Mouse (Mus musculus) midbrain, embryonic 14.5 days (tissue): ENCODE measurements around the gene Cc2d2a. TPM values are rescaled to one million over a fixed set of nuclear protein-coding genes. Genes with fewer than 3 reads are reported as not detected.

Experiments used
- ATAC-seq: fragments of 200-750 bp; cut with Nextera tagmentation; 2 replicates; pipeline ENCODE4 v1.8.0; 2017; ENCODE audit warnings: moderate number of reproducible peaks, moderate library complexity; ENCODE audit not compliant: low FRiP score, low TSS enrichment
- DNase-seq: peaks from one replicate; pipeline ENCODE4 v3.0.0-alpha.2; 2015
- H3K27ac ChIP-seq: fragments of 300-500 bp; sonication (generic); replicated peaks from 2 replicates; pipeline ENCODE4 v1.5.1; 2014; ENCODE audit warnings: mild to moderate bottlenecking, low read depth, low read length, moderate library complexity
- H3K27me3 ChIP-seq: fragments of 300-500 bp; sonication (generic); 2 replicates; pipeline ENCODE4 v1.6.1; 2014; ENCODE audit warnings: low read length, control low read depth, mixed read lengths; ENCODE audit not compliant: control insufficient read depth, insufficient read depth
- H3K36me3 ChIP-seq: fragments of 300-500 bp; sonication (generic); 2 replicates; pipeline ENCODE4 v1.6.1; 2014; ENCODE audit warnings: low read length, control low read depth; ENCODE audit not compliant: control insufficient read depth, insufficient read depth
- H3K4me1 ChIP-seq: fragments of 300-500 bp; sonication (generic); 2 replicates; pipeline ENCODE4 v1.6.1; 2014; ENCODE audit warnings: mild to moderate bottlenecking, antibody characterized with exemption, low read length, control low read depth; ENCODE audit not compliant: control insufficient read depth, insufficient read depth
- H3K4me2 ChIP-seq: fragments of 300-500 bp; sonication (generic); 2 replicates; pipeline ENCODE4 v1.6.1; 2014; ENCODE audit warnings: mild to moderate bottlenecking, low read length, moderate library complexity
- H3K4me3 ChIP-seq: fragments of 300-500 bp; sonication (generic); replicated peaks from 2 replicates; pipeline ENCODE4 v1.5.1; 2014; ENCODE audit warnings: low read depth, low read length
- H3K9ac ChIP-seq: fragments of 300-500 bp; sonication (generic); replicated peaks from 2 replicates; pipeline ENCODE4 v1.6.1; 2014; ENCODE audit warnings: mild to moderate bottlenecking, low read length, moderate library complexity
- H3K9me3 ChIP-seq: fragments of 300-500 bp; sonication (generic); 2 replicates; pipeline ENCODE4 v1.6.1; 2016; ENCODE audit warnings: low read length, control low read depth, mixed read lengths; ENCODE audit not compliant: control insufficient read depth
- WGBS: fragments of 180-500 bp; shearing (Covaris S2); extraction: QIAGEN DNeasy Blood & Tissue Kit; methylation state at CpG from one replicate; pipeline ENCODE4 v1.1.7; 2014; 5-methylcytosine and 5-hydroxymethylcytosine counted together
- polyA plus RNA-seq: library from polyadenylated mRNA; unstranded; fragments of >200 nt; fragmentation: Nextera tagmentation; extraction: Ambion mirVana; gene quantifications from 2 replicates; pipeline ENCODE4 v1.2.1, GENCODE M21; 2014

Gene Cc2d2a
- 5.0 and 7.7 TPM in 2 replicates for polyA plus RNA-seq

GRCm38 (mm10) chr5:43661997-43662961, at the start of gene Cc2d2a:
Gene Cc2d2a (plus strand): TSS chr5:43662346.
- H3K9me3 ChIP-seq: no peaks in the 10 kb centered on the region
- H3K4me2 ChIP-seq: peak within 1 kb of the TSS; percentile 59
- peak within 1 kb of the TSS; percentile 50 for H3K9ac ChIP-seq
- DNase-seq (peak; percentile 79), ATAC-seq (peak; percentile 78)
- peak within 1 kb of the TSS; percentile 42 for H3K4me3 ChIP-seq
- no peaks in the 10 kb centered on the region for H3K36me3 ChIP-seq
- no peaks in the 10 kb centered on the region for H3K27me3 ChIP-seq
- 5% methylated on average over 19 of the region's 19 CpGs for WGBS
- H3K27ac ChIP-seq: peak within 1 kb of the TSS; percentile 87
- peaks cover 19% of the 10 kb centered on the region for H3K4me1 ChIP-seq

GRCm38 (mm10) chr5:43621575-43622299, 40.4 kb upstream of the Cc2d2a start:
- DNase-seq (peak; percentile 46), ATAC-seq (peak; percentile 57; the same call in 1 of the 2 replicates)
- H3K4me1 ChIP-seq: 0 out of 2 replicates have a peak, but pooled peaks cover 4% of the 10 kb centered on the region
- WGBS: 56% methylated on average over 7 of the region's 7 CpGs
- no peaks in the 10 kb centered on the region for H3K36me3 ChIP-seq
- no peak overlapping the region for H3K27ac ChIP-seq
- H3K9ac ChIP-seq: no peak overlapping the region
- no peak overlapping the region for H3K4me2 ChIP-seq
- no peaks in the 10 kb centered on the region for H3K27me3 ChIP-seq
- H3K4me3 ChIP-seq: no peak overlapping the region
- H3K9me3 ChIP-seq: no peaks in the 10 kb centered on the region

GRCm38 (mm10) chr5:43625407-43625806, 36.7 kb upstream of the Cc2d2a start:
- Histone ChIP-seq H3K27ac (no peak overlapping the region), H3K9ac (no peak overlapping the region), H3K4me3 (no peak overlapping the region), H3K9me3 (no peaks in the 10 kb centered on the region), H3K4me2 (no peak overlapping the region), H3K4me1 (0 out of 2 replicates have a peak, but pooled peaks cover 4% of the 10 kb centered on the region), H3K27me3 (no peaks in the 10 kb centered on the region), H3K36me3 (no peaks in the 10 kb centered on the region)
- no peak for DNase-seq
- WGBS: 87% methylated on average over 4 of the region's 4 CpGs
- no peak for ATAC-seq

GRCm38 (mm10) chr5:43634071-43634601, 28.0 kb upstream of the Cc2d2a start:
- Histone ChIP-seq H3K27me3 (no peaks in the 10 kb centered on the region), H3K36me3 (no peaks in the 10 kb centered on the region), H3K9ac (no peak overlapping the region), H3K4me3 (no peak overlapping the region), H3K4me1 (no peaks in the 10 kb centered on the region), H3K9me3 (no peaks in the 10 kb centered on the region), H3K27ac (no peak overlapping the region), H3K4me2 (no peak overlapping the region)
- DNase-seq: no peak
- ATAC-seq: peak; percentile 43; the same call in 1 of the 2 replicates
- WGBS: 89% methylated on average over 5 of the region's 5 CpGs

- H3K27ac ChIP-seq: no peak overlapping the region
- H3K4me1 ChIP-seq: no peaks in the 10 kb centered on the region
- peak; percentile 78 for DNase-seq
- H3K27me3 ChIP-seq: no peaks in the 10 kb centered on the region
- H3K9me3 ChIP-seq: no peaks in the 10 kb centered on the region
- WGBS: 29% methylated on average over 9 of the region's 9 CpGs
- no peaks in the 10 kb centered on the region for H3K36me3 ChIP-seq
- no peak overlapping the region for H3K4me2 ChIP-seq
- no peak overlapping the region for H3K9ac ChIP-seq
- peak; percentile 75; the same call in 1 of the 2 replicates for ATAC-seq
- H3K4me3 ChIP-seq: no peak overlapping the region
Observed at GRCm38 (mm10) chr5:43634602-43635081, 27.5 kb upstream of the Cc2d2a start.

GRCm38 (mm10) chr5:43645020-43645419, 17.1 kb upstream of the Cc2d2a start:
- Histone ChIP-seq H3K9me3 (no peaks in the 10 kb centered on the region), H3K27ac (no peak overlapping the region), H3K9ac (no peak overlapping the region), H3K4me2 (no peak overlapping the region), H3K36me3 (no peaks in the 10 kb centered on the region), H3K4me1 (no peaks in the 10 kb centered on the region), H3K27me3 (no peaks in the 10 kb centered on the region), H3K4me3 (no peak overlapping the region)
- DNase-seq (no peak), ATAC-seq (no peak)
- 67% methylated on average over 4 of the region's 4 CpGs for WGBS

GRCm38 (mm10) chr5:43647098-43647774, 14.9 kb upstream of the Cc2d2a start:
- ATAC-seq: no peak
- no peak for DNase-seq
- H3K27ac ChIP-seq: no peak overlapping the region
- H3K4me1 ChIP-seq: no peaks in the 10 kb centered on the region
- H3K9me3 ChIP-seq: no peaks in the 10 kb centered on the region
- no peaks in the 10 kb centered on the region for H3K27me3 ChIP-seq
- no peaks in the 10 kb centered on the region for H3K36me3 ChIP-seq
- no peak overlapping the region for H3K4me3 ChIP-seq
- WGBS: 80% methylated on average over 12 of the region's 12 CpGs
- H3K4me2 ChIP-seq: no peak overlapping the region
- no peak overlapping the region for H3K9ac ChIP-seq

GRCm38 (mm10) chr5:43661498-43661897, 648 bp upstream of the Cc2d2a start:
- DNase-seq (no peak), ATAC-seq (no peak)
- peaks cover 19% of the 10 kb centered on the region for H3K4me1 ChIP-seq
- H3K4me3 ChIP-seq: no peak overlapping the region
- H3K9ac ChIP-seq: no peak overlapping the region
- no peaks in the 10 kb centered on the region for H3K27me3 ChIP-seq
- H3K36me3 ChIP-seq: no peaks in the 10 kb centered on the region
- WGBS: 91% methylated on average over 3 of the region's 3 CpGs
- H3K4me2 ChIP-seq: peak overlapping the region; percentile 59
- no peaks in the 10 kb centered on the region for H3K9me3 ChIP-seq
- peak overlapping the region; percentile 87 for H3K27ac ChIP-seq
